Mouse (Mus musculus) neural tube, embryonic 12.5 days (tissue): ENCODE data around the gene Imp3. TPM values are rescaled to one million over a fixed set of nuclear protein-coding genes. Genes with fewer than 3 reads are reported as not detected.
"Not testable (repeated sequence)": the region's sequence is repeated elsewhere in the genome, so short reads cannot be mapped to it uniquely, and the experiment has no call there.

Experiments used
- ATAC-seq: fragments of 200-750 bp; cut with Nextera tagmentation; 2 replicates; pipeline ENCODE4 v1.8.0; 2017; ENCODE audit warnings: low read depth, mild to moderate bottlenecking, moderate TSS enrichment, moderate library complexity; ENCODE audit not compliant: low FRiP score
- H3K27ac ChIP-seq: fragments of 300-500 bp; sonication (generic); 2 replicates; pipeline ENCODE4 v1.5.1; 2016
- H3K27me3 ChIP-seq: fragments of 300-500 bp; sonication (generic); replicated peaks from 2 replicates; pipeline ENCODE4 v1.6.1; 2016; ENCODE audit warnings: mild to moderate bottlenecking
- H3K36me3 ChIP-seq: fragments of 300-500 bp; sonication (generic); 2 replicates; pipeline ENCODE4 v1.6.1; 2016; ENCODE audit warnings: mild to moderate bottlenecking
- H3K4me1 ChIP-seq: fragments of 300-500 bp; sonication (generic); 2 replicates; pipeline ENCODE4 v1.6.1; 2016
- H3K4me2 ChIP-seq: fragments of 300-500 bp; sonication (generic); replicated peaks from 2 replicates; pipeline ENCODE4 v1.6.1; 2016; ENCODE audit warnings: mild to moderate bottlenecking
- H3K4me3 ChIP-seq: fragments of 300-500 bp; sonication (generic); 2 replicates; pipeline ENCODE4 v1.5.1; 2016
- H3K9ac ChIP-seq: fragments of 300-500 bp; sonication (generic); 2 replicates; pipeline ENCODE4 v1.6.1; 2016; ENCODE audit warnings: mild to moderate bottlenecking
- H3K9me3 ChIP-seq: fragments of 300-500 bp; sonication (generic); 2 replicates; pipeline ENCODE4 v1.6.1; 2016; ENCODE audit warnings: mild to moderate bottlenecking
- WGBS: fragments of 180-500 bp; shearing (Covaris S2); methylation state at CpG from one replicate; pipeline ENCODE4 v1.1.7; 2016; 5-methylcytosine and 5-hydroxymethylcytosine counted together
- polyA plus RNA-seq: library from polyadenylated mRNA; unstranded; fragments of >200 nt; fragmentation: Nextera tagmentation; extraction: Ambion mirVana; gene quantifications from 2 replicates; pipeline ENCODE4 v1.2.1, GENCODE M21; 2016

Imp3 gene
- polyA plus RNA-seq, 1 experiment from 2014 or later, result 67.8 TPM

DNA sequence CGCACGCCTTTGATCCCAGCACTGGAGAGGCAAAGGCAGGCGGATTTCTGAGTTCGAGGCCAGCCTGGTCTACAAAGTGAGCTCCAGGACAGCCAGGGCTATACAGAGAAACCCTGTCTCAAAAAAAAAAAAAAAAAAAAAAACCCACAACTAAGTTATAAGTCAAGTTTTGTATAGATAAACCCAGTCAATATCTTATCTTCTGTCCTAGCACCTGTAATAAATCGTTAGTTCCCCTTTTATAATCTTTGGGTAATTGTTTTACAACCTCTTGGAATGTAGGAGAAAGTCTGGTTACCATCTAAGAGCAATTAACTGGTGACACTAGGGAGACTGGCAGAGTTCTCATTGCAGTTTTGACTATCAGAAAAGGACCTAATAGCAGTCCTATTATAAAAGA lies 11.4 kb downstream of the Imp3 start:
- not testable (repeated sequence) for ATAC-seq, H3K36me3 ChIP-seq, H3K9ac ChIP-seq, H3K9me3 ChIP-seq, H3K4me3 ChIP-seq, H3K27me3 ChIP-seq, H3K27ac ChIP-seq, H3K4me2 ChIP-seq
- WGBS, result 54% methylated on average over 5 of the region's 5 CpGs
- H3K4me1 ChIP-seq, result peaks cover 10% of the 10 kb centered on the region

DNA sequence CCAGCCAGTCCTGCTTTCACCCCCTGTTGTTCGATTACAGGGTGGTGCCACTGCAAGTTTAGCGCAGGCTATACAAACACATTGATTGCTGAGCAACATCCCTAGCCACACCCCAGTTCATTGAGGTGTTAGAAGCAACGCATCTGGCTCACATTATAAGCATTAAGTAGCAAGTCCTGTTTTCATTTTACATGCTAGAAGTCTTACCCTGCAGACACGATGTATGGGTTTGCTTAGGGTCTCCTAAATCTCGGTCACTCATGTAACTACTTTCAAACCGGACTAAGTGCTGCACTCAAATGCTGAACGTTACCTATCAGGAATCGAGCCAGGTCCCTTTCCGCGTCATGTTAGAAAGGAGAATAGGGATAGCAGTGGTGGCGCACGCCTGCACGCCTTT lies 12.5 kb downstream of the Imp3 start:
- Histone ChIP-seq H3K27me3 (no peaks in the 10 kb centered on the region), H3K36me3 (no peaks in the 10 kb centered on the region), H3K9ac (0 out of 2 replicates have a peak overlapping the region, but pooled peaks have one; percentile 52), H3K4me3 (peak overlapping the region; percentile 31), H3K4me2 (peak overlapping the region; percentile 78), H3K4me1 (peaks cover 10% of the 10 kb centered on the region), H3K9me3 (no peaks in the 10 kb centered on the region), H3K27ac (no peak overlapping the region)
- no peak for ATAC-seq
- WGBS, result 30% methylated on average over 13 of the region's 13 CpGs

DNA sequence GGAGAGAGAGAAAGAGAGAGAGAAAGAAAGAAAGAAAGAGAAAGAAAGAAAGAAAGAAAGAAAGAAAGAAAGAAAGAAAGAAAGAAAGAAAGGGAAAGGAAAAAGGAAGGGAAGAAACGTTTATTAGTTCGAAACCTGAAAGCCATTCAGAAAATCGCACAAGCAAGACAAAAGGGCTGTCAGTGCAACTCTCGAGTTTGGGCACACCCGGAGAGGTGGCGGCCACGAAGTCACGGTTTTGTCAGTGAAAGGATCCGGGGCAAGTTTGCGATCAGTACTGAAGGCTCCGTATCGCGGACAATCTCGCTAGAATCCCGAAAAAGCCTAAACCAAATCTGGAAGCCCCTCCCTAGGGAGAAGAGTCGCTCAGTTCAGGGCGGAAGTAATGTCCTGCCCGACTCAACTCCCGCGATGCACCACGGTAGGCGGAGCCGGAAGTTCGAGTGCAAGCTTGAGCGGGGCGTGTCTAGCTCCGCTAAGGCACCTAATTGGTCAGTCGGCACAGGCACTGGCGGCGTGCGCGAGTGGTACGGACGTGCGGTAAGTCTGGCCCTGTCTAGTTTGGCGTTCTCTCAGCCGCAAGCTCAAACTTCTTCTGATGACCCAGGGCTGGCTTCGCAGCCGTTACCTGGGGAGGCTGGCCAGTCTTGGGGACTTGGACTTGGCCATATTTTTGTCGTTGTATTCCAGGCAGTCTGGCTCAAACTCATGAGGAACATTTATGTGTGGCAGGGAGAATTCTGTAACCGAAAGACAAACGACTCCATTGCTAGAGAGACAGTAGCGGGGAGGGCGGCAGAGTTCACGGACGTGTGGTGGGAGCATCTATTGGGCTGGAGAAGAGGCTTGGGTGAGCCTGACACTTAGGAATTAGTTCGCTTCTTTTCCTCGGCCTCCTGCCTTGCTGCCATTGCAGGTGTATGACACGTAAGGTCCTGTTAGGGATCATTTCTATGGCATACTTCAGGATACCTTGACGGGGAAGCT lies 13.4 kb downstream of the Imp3 start, which contains the start of gene Snupn:
Gene Snupn (plus strand): TSS at position 465 of the 987 bp plus-strand sequence.
- Histone ChIP-seq H3K4me3 (peak within 1 kb of the TSS; percentile 60), H3K27me3 (no peaks in the 10 kb centered on the region), H3K4me2 (peak within 1 kb of the TSS; percentile 78), H3K9me3 (no peaks in the 10 kb centered on the region), H3K27ac (peak within 1 kb of the TSS; percentile 64), H3K36me3 (no peaks in the 10 kb centered on the region), H3K9ac (peak within 1 kb of the TSS; percentile 74), H3K4me1 (peaks cover 10% of the 10 kb centered on the region)
- peak; percentile 100 for ATAC-seq
- WGBS, result 1% methylated on average over 50 of the region's 50 CpGs

DNA sequence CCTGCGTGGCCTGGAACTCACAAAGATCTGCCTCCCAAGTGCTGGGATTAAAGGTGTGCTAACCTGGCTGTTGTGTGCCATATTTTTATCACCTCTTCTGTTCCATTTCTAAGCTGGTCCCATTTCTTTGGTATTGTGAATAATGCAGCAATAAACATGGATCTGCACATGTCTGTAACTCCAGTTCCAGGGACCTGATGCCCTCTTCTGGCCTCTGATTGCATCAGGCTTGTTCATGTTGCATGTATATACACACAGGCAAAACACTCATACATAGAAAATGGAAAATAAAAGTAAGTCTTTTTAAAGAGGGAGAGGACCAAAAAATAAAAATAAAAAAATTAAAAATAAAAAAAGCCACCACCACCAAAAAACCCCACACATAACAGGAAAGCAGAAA lies 16.3 kb downstream of the Imp3 start:
- H3K27me3 ChIP-seq, result no peaks in the 10 kb centered on the region
- 93% methylated on average over 1 of the region's 1 CpGs for WGBS
- H3K9ac ChIP-seq, result no peak overlapping the region
- H3K27ac ChIP-seq, result no peak overlapping the region
- no peak overlapping the region for H3K4me3 ChIP-seq
- peaks cover 10% of the 10 kb centered on the region for H3K4me1 ChIP-seq
- H3K36me3 ChIP-seq, result peaks cover 5% of the 10 kb centered on the region; the same call in 1 of the 2 replicates
- no peaks in the 10 kb centered on the region for H3K9me3 ChIP-seq
- no peak overlapping the region for H3K4me2 ChIP-seq
- no peak for ATAC-seq

DNA sequence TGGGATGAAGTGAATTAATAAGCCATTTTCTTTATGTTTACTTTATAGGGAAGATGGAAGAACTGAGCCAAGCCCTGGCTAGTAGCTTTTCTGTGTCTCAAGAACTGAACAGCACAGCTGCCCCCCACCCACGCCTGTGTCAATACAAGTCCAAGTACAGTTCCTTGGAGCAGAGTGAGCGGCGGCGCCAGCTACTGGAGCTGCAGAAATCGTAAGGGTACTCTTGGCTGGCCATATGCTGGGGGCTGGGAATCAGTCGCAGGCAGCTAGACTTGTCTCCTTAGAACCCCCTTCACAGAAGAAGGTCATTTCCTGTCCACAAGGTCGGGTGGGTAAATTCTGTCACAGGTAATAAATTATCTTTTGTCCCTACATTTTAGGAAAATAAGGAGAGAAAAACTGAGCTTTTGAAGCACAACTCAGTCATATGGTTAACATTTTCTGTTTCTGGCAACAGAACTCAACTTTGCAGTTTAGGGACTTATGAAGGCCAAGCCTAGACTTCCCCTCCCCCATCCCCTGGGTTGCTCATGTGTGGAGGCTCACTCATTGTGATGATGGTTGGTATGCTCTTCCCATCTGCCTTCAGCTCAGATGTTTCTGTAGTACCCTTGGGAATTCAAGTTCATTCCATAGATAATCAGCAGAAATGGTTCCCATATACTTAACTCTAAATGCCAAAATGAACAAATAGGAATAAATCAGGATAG lies 19.8 kb downstream of the Imp3 start:
- Histone ChIP-seq H3K4me3 (no peak overlapping the region), H3K9me3 (no peaks in the 10 kb centered on the region), H3K27ac (no peak overlapping the region), H3K4me2 (no peak overlapping the region), H3K36me3 (peaks cover 14% of the 10 kb centered on the region), H3K4me1 (no peaks in the 10 kb centered on the region), H3K9ac (no peak overlapping the region), H3K27me3 (no peaks in the 10 kb centered on the region)
- no peak for ATAC-seq
- WGBS, result 78% methylated on average over 7 of the region's 7 CpGs

DNA sequence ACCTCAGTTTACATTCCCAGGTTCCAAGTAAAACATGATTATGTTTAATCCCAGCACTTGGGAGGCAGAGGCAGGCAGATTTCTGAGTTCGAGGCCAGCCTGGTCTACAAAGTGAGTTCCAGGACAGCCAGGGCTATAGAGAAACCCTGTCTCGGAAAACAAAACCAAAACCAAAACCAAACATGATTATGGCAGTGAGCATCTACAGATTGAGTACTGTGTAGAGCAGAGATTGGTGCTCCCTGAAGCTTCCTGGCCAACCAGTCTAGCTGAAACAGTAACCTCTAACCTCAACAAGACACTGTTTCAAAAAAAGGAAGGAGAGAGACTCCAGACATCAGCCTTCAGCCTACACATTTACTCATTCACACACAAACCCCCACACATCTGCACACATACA lies 21.4 kb downstream of the Imp3 start:
- no peak overlapping the region for H3K27ac ChIP-seq
- no peaks in the 10 kb centered on the region for H3K27me3 ChIP-seq
- no peak overlapping the region for H3K4me2 ChIP-seq
- ATAC-seq, result no peak
- no peak overlapping the region for H3K4me3 ChIP-seq
- H3K9me3 ChIP-seq, result no peaks in the 10 kb centered on the region
- peaks cover 27% of the 10 kb centered on the region for H3K36me3 ChIP-seq
- 92% methylated on average over 2 of the region's 2 CpGs for WGBS
- no peaks in the 10 kb centered on the region for H3K4me1 ChIP-seq
- H3K9ac ChIP-seq, result no peak overlapping the region

DNA sequence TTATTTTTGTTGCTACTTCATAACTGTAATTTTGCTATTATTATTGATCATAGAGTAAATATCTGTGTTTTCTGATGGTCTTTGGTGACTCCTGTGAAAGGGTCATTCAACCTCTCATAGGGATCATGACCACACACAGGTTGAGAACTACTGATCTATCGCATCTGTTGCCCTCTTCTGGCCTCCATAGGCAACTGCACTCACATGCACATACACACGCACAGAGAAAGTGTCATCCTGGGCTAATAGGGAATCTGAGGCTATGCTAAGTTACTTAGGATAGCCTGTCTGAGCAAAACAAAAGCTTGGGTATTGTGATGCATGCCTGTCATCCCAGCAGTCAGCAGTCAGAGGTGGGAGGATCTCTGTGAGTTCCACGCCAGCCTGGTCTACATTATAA lies 24.3 kb downstream of the Imp3 start:
- no peaks in the 10 kb centered on the region for H3K4me1 ChIP-seq
- 96% methylated on average over 3 of the region's 3 CpGs for WGBS
- peaks cover 31% of the 10 kb centered on the region for H3K36me3 ChIP-seq

DNA sequence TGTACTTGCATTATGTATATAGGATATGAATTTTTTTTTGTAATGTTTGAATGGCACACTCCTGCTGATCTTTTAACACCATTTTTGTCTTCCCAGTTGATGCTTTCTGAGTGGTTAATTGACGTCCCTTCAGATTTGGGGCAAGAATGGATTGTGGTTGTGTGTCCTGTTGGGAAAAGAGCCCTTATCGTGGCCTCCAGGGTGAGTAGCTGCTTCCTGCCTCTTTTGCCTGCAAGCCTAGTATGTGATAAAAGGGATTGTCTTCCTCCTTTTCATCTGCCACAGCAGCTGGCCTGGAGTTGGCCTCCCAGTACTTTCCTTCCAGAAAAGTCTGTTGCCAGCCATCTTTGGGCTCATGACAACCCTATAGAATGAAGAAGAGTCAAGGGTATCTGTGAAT lies 32.9 kb downstream of the Imp3 start:
- WGBS, result 67% methylated on average over 2 of the region's 2 CpGs
- no peaks in the 10 kb centered on the region for H3K4me1 ChIP-seq
- no peaks in the 10 kb centered on the region for H3K9me3 ChIP-seq
- H3K27me3 ChIP-seq, result no peaks in the 10 kb centered on the region
- no peak overlapping the region for H3K9ac ChIP-seq
- no peak overlapping the region for H3K4me3 ChIP-seq
- H3K36me3 ChIP-seq, result peaks cover 13% of the 10 kb centered on the region
- no peak overlapping the region for H3K27ac ChIP-seq
- no peak for ATAC-seq
- H3K4me2 ChIP-seq, result no peak overlapping the region

More for the DNA sequence above, 24.3 kb downstream of the Imp3 start:
- Histone ChIP-seq H3K27me3 (no peaks in the 10 kb centered on the region), H3K4me2 (no peak overlapping the region), H3K4me3 (no peak overlapping the region), H3K9me3 (no peaks in the 10 kb centered on the region), H3K9ac (no peak overlapping the region), H3K27ac (no peak overlapping the region)
- no peak for ATAC-seq

DNA sequence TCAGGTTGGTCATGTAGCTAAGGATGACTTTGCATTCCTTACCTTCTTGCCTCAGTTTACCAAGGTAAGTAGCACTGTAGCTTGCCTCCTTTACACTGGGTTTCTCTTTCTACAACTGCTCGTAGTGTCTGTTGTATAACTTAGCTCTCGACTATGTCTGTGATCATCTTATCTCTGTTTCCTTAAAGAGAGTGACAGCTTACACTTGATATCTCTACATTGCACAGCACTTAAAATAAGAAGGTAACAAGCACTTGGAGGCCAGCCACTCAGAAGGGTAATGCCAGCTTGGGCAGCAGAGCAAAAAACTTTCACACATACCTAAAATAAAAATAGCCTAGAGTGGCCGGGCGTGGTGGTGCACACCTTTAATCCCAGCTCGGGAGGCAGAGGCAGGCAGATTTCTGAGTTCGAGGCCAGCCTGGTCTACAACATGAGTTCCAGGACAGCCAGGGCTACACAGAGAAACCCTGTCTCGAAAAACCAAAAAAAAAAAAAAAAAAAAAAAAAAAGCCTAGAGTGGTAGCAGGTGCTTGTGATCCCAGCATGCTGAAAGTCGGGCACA lies 36.8 kb downstream of the Imp3 start:
- H3K27ac ChIP-seq, result no peak overlapping the region
- ATAC-seq, result no peak
- no peaks in the 10 kb centered on the region for H3K27me3 ChIP-seq
- H3K9ac ChIP-seq, result no peak overlapping the region
- 86% methylated on average over 8 of the region's 8 CpGs for WGBS
- no peak overlapping the region for H3K4me3 ChIP-seq
- H3K4me1 ChIP-seq, result no peaks in the 10 kb centered on the region
- H3K4me2 ChIP-seq, result no peak overlapping the region
- H3K36me3 ChIP-seq, result peaks cover 14% of the 10 kb centered on the region
- H3K9me3 ChIP-seq, result no peaks in the 10 kb centered on the region

DNA sequence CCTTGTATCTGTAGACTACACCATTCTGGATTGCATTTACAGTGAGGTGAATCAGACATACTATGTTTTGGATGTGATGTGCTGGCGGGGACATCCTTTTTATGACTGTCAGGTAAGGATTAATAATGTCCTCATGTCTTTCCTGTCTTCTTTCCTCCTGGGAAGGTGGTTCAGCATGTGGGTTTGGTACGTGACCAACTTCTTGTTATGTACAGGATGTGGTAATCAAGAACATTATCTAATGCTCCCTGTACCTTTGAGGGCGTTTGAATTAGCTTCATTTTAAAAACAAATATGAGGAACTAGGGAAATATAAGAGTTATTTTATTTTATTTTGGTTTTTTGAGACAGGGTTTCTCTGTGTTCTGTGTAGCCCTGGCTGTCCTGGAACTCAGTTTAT lies 37.9 kb downstream of the Imp3 start:
- ATAC-seq, result no peak

DNA sequence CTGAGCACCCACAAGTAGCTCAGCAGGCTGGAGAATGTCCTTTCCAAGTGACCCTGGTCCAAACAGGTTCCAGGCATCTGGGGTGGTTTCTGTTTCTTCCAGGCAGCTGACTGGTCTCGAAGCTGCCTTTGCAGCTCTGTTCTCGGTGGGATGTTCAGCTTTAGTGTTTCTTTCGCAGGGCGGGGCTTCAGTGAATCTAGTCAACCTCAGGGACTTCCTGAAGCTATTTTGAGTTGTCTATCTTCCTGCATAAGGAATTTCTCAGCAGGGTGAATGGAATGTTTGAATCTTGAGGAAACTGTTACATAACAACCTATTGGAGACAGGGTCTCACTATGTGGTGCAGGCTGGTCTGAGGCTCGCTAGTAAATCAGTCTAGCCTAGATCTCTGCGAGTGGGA lies 42.9 kb downstream of the Imp3 start:
- no peak overlapping the region for H3K27ac ChIP-seq
- 91% methylated on average over 6 of the region's 6 CpGs for WGBS
- H3K27me3 ChIP-seq, result no peaks in the 10 kb centered on the region
- no peaks in the 10 kb centered on the region for H3K9me3 ChIP-seq
- peaks cover 20% of the 10 kb centered on the region for H3K36me3 ChIP-seq
- H3K4me3 ChIP-seq, result no peak overlapping the region
- no peak overlapping the region for H3K9ac ChIP-seq
- no peak for ATAC-seq
- H3K4me2 ChIP-seq, result no peak overlapping the region
- H3K4me1 ChIP-seq, result no peaks in the 10 kb centered on the region

More for the DNA sequence above, 37.9 kb downstream of the Imp3 start:
- Histone ChIP-seq H3K9me3 (no peaks in the 10 kb centered on the region), H3K36me3 (peaks cover 20% of the 10 kb centered on the region), H3K4me1 (no peaks in the 10 kb centered on the region), H3K27me3 (no peaks in the 10 kb centered on the region), H3K9ac (no peak overlapping the region), H3K4me2 (no peak overlapping the region), H3K4me3 (no peak overlapping the region), H3K27ac (no peak overlapping the region)
- 85% methylated on average over 3 of the region's 3 CpGs for WGBS

DNA sequence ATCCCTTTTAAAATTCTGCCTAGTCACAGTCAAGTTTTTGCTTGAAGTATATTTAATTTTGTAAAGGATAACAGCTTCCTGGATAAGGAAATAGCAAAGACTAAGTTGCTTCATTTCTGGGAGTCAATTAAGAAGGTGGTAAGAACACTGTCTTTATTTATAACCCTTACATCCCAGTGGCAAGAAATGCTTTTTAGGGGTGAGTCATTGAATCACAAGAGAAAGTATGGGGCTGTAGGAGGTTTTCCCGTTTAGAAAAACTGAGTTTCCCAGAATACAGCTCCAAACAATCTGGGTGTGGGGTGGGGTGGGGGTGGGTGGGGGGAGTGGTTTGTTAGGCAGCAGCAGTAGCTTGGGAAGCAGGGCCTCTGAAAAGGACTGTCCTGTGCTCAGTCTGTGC lies 44.2 kb downstream of the Imp3 start:
- Histone ChIP-seq H3K27me3 (no peaks in the 10 kb centered on the region), H3K36me3 (peaks cover 20% of the 10 kb centered on the region), H3K27ac (no peak overlapping the region), H3K4me3 (no peak overlapping the region), H3K4me2 (no peak overlapping the region), H3K4me1 (no peaks in the 10 kb centered on the region), H3K9me3 (no peaks in the 10 kb centered on the region), H3K9ac (no peak overlapping the region)
- ATAC-seq, result no peak
- WGBS, result 86% methylated on average over 1 of the region's 1 CpGs
